Mouse (Mus musculus) limb, embryonic 12.5 days (tissue): Measurements from ENCODE around the gene Cby1. TPM values are rescaled to one million over a fixed set of nuclear protein-coding genes. Genes with fewer than 3 reads are reported as not detected.

Source experiments
- ATAC-seq: fragments of 200-750 bp; cut with Nextera tagmentation; 2 replicates; pipeline ENCODE4 v1.8.0; 2017; ENCODE audit warnings: low read depth, moderate TSS enrichment; ENCODE audit not compliant: insufficient number of reproducible peaks, insufficient read depth, low FRiP score, low TSS enrichment
- H3K27ac ChIP-seq: fragments of 300-500 bp; sonication (generic); 2 replicates; pipeline ENCODE4 v1.5.1; 2016; ENCODE audit warnings: mild to moderate bottlenecking, moderate library complexity
- H3K27me3 ChIP-seq: fragments of 300-500 bp; sonication (generic); 2 replicates; pipeline ENCODE4 v1.6.1; 2016; ENCODE audit warnings: mild to moderate bottlenecking, moderate library complexity
- H3K36me3 ChIP-seq: fragments of 300-500 bp; sonication (generic); 2 replicates; pipeline ENCODE4 v1.6.1; 2016; ENCODE audit warnings: mild to moderate bottlenecking, moderate library complexity
- H3K4me1 ChIP-seq: fragments of 300-500 bp; sonication (generic); replicated peaks from 2 replicates; pipeline ENCODE4 v1.6.1; 2016
- H3K4me2 ChIP-seq: fragments of 300-500 bp; sonication (generic); 2 replicates; pipeline ENCODE4 v1.6.1; 2016; ENCODE audit warnings: mild to moderate bottlenecking, moderate library complexity
- H3K4me3 ChIP-seq: fragments of 300-500 bp; sonication (generic); replicated peaks from 2 replicates; pipeline ENCODE4 v1.5.1; 2016; ENCODE audit warnings: mild to moderate bottlenecking
- H3K9ac ChIP-seq: fragments of 300-500 bp; sonication (generic); replicated peaks from 2 replicates; pipeline ENCODE4 v1.6.1; 2016; ENCODE audit warnings: mild to moderate bottlenecking, moderate library complexity
- H3K9me3 ChIP-seq: fragments of 300-500 bp; sonication (generic); 2 replicates; pipeline ENCODE4 v1.6.1; 2016; ENCODE audit warnings: mild to moderate bottlenecking, moderate library complexity
- WGBS: fragments of 180-500 bp; shearing (Covaris S2); methylation state at CpG from one replicate; pipeline ENCODE4 v1.1.7; 2016; 5-methylcytosine and 5-hydroxymethylcytosine counted together
- polyA plus RNA-seq: library from polyadenylated mRNA; unstranded; fragments of >200 nt; fragmentation: Nextera tagmentation; extraction: Ambion mirVana; gene quantifications from 2 replicates; pipeline ENCODE4 v1.2.1, GENCODE M21; 2016

Cby1 gene
- polyA plus RNA-seq, 1 experiment from 2014 or later, result 57.6 TPM

- Histone ChIP-seq H3K9ac (no peak overlapping the region), H3K9me3 (no peaks in the 10 kb centered on the region), H3K4me1 (peaks cover 41% of the 10 kb centered on the region), H3K4me2 (peak overlapping the region; percentile 97), H3K27ac (0 out of 2 replicates have a peak overlapping the region, but pooled peaks have one; percentile 32), H3K27me3 (no peaks in the 10 kb centered on the region), H3K36me3 (peaks cover 11% of the 10 kb centered on the region), H3K4me3 (peak overlapping the region; percentile 86)
- 13% methylated on average over 24 of the region's 24 CpGs for WGBS
- ATAC-seq, result no peak
Measured at GRCm38 (mm10) chr15:79689662-79690425, 30.8 kb downstream of the Cby1 start.

- Histone ChIP-seq H3K4me1 (peaks cover 34% of the 10 kb centered on the region), H3K4me2 (peak within 1 kb of the TSS; percentile 97), H3K36me3 (peaks cover 18% of the 10 kb centered on the region), H3K27me3 (no peaks in the 10 kb centered on the region), H3K4me3 (peak within 1 kb of the TSS; percentile 86), H3K9ac (peak within 1 kb of the TSS; percentile 88), H3K9me3 (no peaks in the 10 kb centered on the region), H3K27ac (peak within 1 kb of the TSS; percentile 88)
- under 1% methylated on average over 45 of the region's 45 CpGs for WGBS
- ATAC-seq, result peak; percentile 97
Measured at GRCm38 (mm10) chr15:79690426-79691022, 31.5 kb downstream of the Cby1 start, which contains the start of gene Gtpbp1. Gtpbp1 (plus strand) TSS chr15:79690845.

- Histone ChIP-seq H3K27ac (peak overlapping the region; percentile 88), H3K4me3 (peak overlapping the region; percentile 86), H3K9ac (peak overlapping the region; percentile 88), H3K9me3 (no peaks in the 10 kb centered on the region), H3K4me2 (peak overlapping the region; percentile 97), H3K36me3 (peaks cover 21% of the 10 kb centered on the region), H3K4me1 (peaks cover 29% of the 10 kb centered on the region), H3K27me3 (no peaks in the 10 kb centered on the region)
- ATAC-seq, result peak; percentile 0; the same call in 1 of the 2 replicates
- WGBS, result under 1% methylated on average over 30 of the region's 53 CpGs
Measured at GRCm38 (mm10) chr15:79691023-79691508, 32.1 kb downstream of the Cby1 start.

- WGBS, result 59% methylated on average over 5 of the region's 5 CpGs
- Histone ChIP-seq H3K9ac (no peak overlapping the region), H3K27me3 (no peaks in the 10 kb centered on the region), H3K9me3 (no peaks in the 10 kb centered on the region), H3K4me1 (peaks cover 25% of the 10 kb centered on the region), H3K36me3 (peaks cover 29% of the 10 kb centered on the region), H3K4me3 (no peak overlapping the region), H3K4me2 (peak overlapping the region; percentile 17; the same call in 1 of the 2 replicates), H3K27ac (no peak overlapping the region)
- ATAC-seq, result no peak
Measured at GRCm38 (mm10) chr15:79692334-79692733, 33.3 kb downstream of the Cby1 start.

- Histone ChIP-seq H3K4me3 (no peak overlapping the region), H3K27ac (no peak overlapping the region), H3K36me3 (peaks cover 31% of the 10 kb centered on the region), H3K9ac (no peak overlapping the region; the same call in 1 of the 2 replicates), H3K27me3 (no peaks in the 10 kb centered on the region), H3K4me2 (no peak overlapping the region), H3K4me1 (peaks cover 20% of the 10 kb centered on the region), H3K9me3 (no peaks in the 10 kb centered on the region)
- 82% methylated on average over 11 of the region's 11 CpGs for WGBS
- no peak for ATAC-seq
Measured at GRCm38 (mm10) chr15:79693740-79694139, 34.7 kb downstream of the Cby1 start.

- 88% methylated on average over 4 of the region's 4 CpGs for WGBS
- Histone ChIP-seq H3K27ac (no peak overlapping the region), H3K9ac (no peak overlapping the region), H3K4me2 (no peak overlapping the region), H3K27me3 (no peaks in the 10 kb centered on the region), H3K4me3 (no peak overlapping the region), H3K36me3 (peaks cover 37% of the 10 kb centered on the region), H3K9me3 (no peaks in the 10 kb centered on the region), H3K4me1 (peaks cover 17% of the 10 kb centered on the region)
- ATAC-seq, result no peak
Measured at GRCm38 (mm10) chr15:79694512-79694911, 35.5 kb downstream of the Cby1 start.

GRCm38 (mm10) chr15:79695516-79695915, 36.5 kb downstream of the Cby1 start:
- H3K27ac ChIP-seq, result no peak overlapping the region
- peaks cover 14% of the 10 kb centered on the region for H3K4me1 ChIP-seq
- peaks cover 38% of the 10 kb centered on the region for H3K36me3 ChIP-seq
- H3K9ac ChIP-seq, result no peak overlapping the region
- no peak overlapping the region for H3K4me3 ChIP-seq
- H3K27me3 ChIP-seq, result no peaks in the 10 kb centered on the region
- no peak overlapping the region for H3K4me2 ChIP-seq
- WGBS, result 75% methylated on average over 3 of the region's 3 CpGs
- no peaks in the 10 kb centered on the region for H3K9me3 ChIP-seq
- ATAC-seq, result no peak

GRCm38 (mm10) chr15:79696508-79696907, 37.5 kb downstream of the Cby1 start:
- Histone ChIP-seq H3K27me3 (no peaks in the 10 kb centered on the region), H3K27ac (no peak overlapping the region), H3K9ac (no peak overlapping the region), H3K4me1 (peaks cover 13% of the 10 kb centered on the region), H3K4me3 (no peak overlapping the region), H3K4me2 (no peak overlapping the region), H3K36me3 (peaks cover 38% of the 10 kb centered on the region), H3K9me3 (no peaks in the 10 kb centered on the region)
- 84% methylated on average over 2 of the region's 2 CpGs for WGBS
- ATAC-seq, result no peak

GRCm38 (mm10) chr15:79697011-79697410, 38.0 kb downstream of the Cby1 start:
- H3K4me2 ChIP-seq, result no peak overlapping the region
- ATAC-seq, result no peak
- H3K9ac ChIP-seq, result no peak overlapping the region
- H3K4me3 ChIP-seq, result no peak overlapping the region
- no peaks in the 10 kb centered on the region for H3K9me3 ChIP-seq
- peaks cover 8% of the 10 kb centered on the region for H3K4me1 ChIP-seq
- no peaks in the 10 kb centered on the region for H3K27me3 ChIP-seq
- H3K27ac ChIP-seq, result no peak overlapping the region
- peaks cover 38% of the 10 kb centered on the region for H3K36me3 ChIP-seq
- WGBS, result 84% methylated on average over 6 of the region's 6 CpGs

GRCm38 (mm10) chr15:79697558-79698187, 38.7 kb downstream of the Cby1 start:
- ATAC-seq, result no peak
- H3K4me3 ChIP-seq, result no peak overlapping the region
- H3K4me2 ChIP-seq, result no peak overlapping the region
- peaks cover 2% of the 10 kb centered on the region for H3K4me1 ChIP-seq
- no peak overlapping the region for H3K27ac ChIP-seq
- no peaks in the 10 kb centered on the region for H3K27me3 ChIP-seq
- no peak overlapping the region for H3K9ac ChIP-seq
- 73% methylated on average over 9 of the region's 9 CpGs for WGBS
- H3K9me3 ChIP-seq, result no peaks in the 10 kb centered on the region
- H3K36me3 ChIP-seq, result peaks cover 38% of the 10 kb centered on the region

GRCm38 (mm10) chr15:79706603-79707214, 47.7 kb downstream of the Cby1 start:
- H3K4me3 ChIP-seq, result no peak overlapping the region
- WGBS, result 92% methylated on average over 17 of the region's 17 CpGs
- no peaks in the 10 kb centered on the region for H3K9me3 ChIP-seq
- no peak overlapping the region for H3K9ac ChIP-seq
- no peaks in the 10 kb centered on the region for H3K27me3 ChIP-seq
- H3K4me2 ChIP-seq, result no peak overlapping the region
- no peak overlapping the region for H3K27ac ChIP-seq
- no peaks in the 10 kb centered on the region for H3K4me1 ChIP-seq
- ATAC-seq, result no peak
- peaks cover 53% of the 10 kb centered on the region for H3K36me3 ChIP-seq
